ENCODE assay signal across 7 mouse cellular contexts in genomic region chr3:104790401-104790937, GRCm38 (mm10). TPM values are rescaled to one million over a fixed set of nuclear protein-coding genes. Genes with fewer than 3 reads are reported as not detected.
DNase-seq lines count a peak whose midpoint lies in the region; ATAC-seq and TF ChIP-seq lines count a peak whose summit lies in the region.

No protein-coding gene starts in this region.

- H3K27ac ChIP-seq in ES-E14 (ENCODE audit: insufficient read depth, low read depth, low read length, poor library complexity, severe bottlenecking): no peak overlapping the region
- peak overlapping the region; percentile 99 for H3K27ac ChIP-seq in brown adipose tissue, adult 24 weeks (replicated peaks; ENCODE audit: low read depth, low read length)
- H3K27ac ChIP-seq in heart, embryonic 13.5 days (replicated peaks): peak overlapping the region; percentile 95
- peak overlapping the region; percentile 85 for H3K27ac ChIP-seq in kidney, postnatal 0 days

- no peaks in the 10 kb centered on the region for H3K9me3 ChIP-seq in ES-E14 (ENCODE audit: control insufficient read depth, insufficient read depth, low read depth, low read length)
- H3K9me3 ChIP-seq in heart, embryonic 13.5 days: no peaks in the 10 kb centered on the region
- H3K9me3 ChIP-seq in kidney, postnatal 0 days (replicated peaks; ENCODE audit: low read length): no peaks in the 10 kb centered on the region

- H3K4me2 ChIP-seq in heart, embryonic 13.5 days: peak overlapping the region; percentile 96
- H3K4me2 ChIP-seq in kidney, postnatal 0 days (ENCODE audit: low read length): peak overlapping the region; percentile 71

- ATAC-seq in heart, embryonic 13.5 days (ENCODE audit: extremely low read depth, insufficient number of reproducible peaks, low FRiP score, low TSS enrichment): no peak
- peak; percentile 15 for ATAC-seq in kidney, postnatal 0 days (replicated peaks; ENCODE audit: low FRiP score, low read depth)

- no peak for DNase-seq in ES-E14 (ENCODE audit: low read depth, low spot score)
- DNase-seq in kidney, postnatal 0 days (ENCODE audit: low spot score): peak; percentile 82
- peak; percentile 50 to 56 for DNase-seq in lung, postnatal 4 days
- DNase-seq in yolk sac, embryonic 10.5 days (ENCODE audit: low spot score): peak; percentile 82
- no peak for DNase-seq in urinary bladder, postnatal 36 days (ENCODE audit: low spot score in 2 of 2)

- WGBS in heart, embryonic 13.5 days: 8% methylated on average over 6 of the region's 6 CpGs
- 10% methylated on average over 6 of the region's 6 CpGs for WGBS in kidney, postnatal 0 days

- in situ Hi-C loops in ES-E14 (cut with MboI; ENCODE audit: low sequenced_read_pairs in 2 of 2, unreplicated experiment in 2 of 2): no loop called here

- H3K36me3 ChIP-seq in ES-E14 (ENCODE audit: control insufficient read depth, insufficient read depth, low read length, poor library complexity, severe bottlenecking): peaks cover 24% of the 10 kb centered on the region
- peaks cover 47% of the 10 kb centered on the region for H3K36me3 ChIP-seq in heart, embryonic 13.5 days
- H3K36me3 ChIP-seq in kidney, postnatal 0 days (ENCODE audit: insufficient read depth, low read length): peaks cover 11% of the 10 kb centered on the region; the same call in 1 of the 2 replicates

- H3K4me1 ChIP-seq in ES-E14 (ENCODE audit: control insufficient read depth in 2 of 2, insufficient read depth in 2 of 2, low read length in 2 of 2, poor library complexity in 1 of 2): peaks cover 14 to 30% of the 10 kb centered on the region in 2 experiments
- H3K4me1 ChIP-seq in brown adipose tissue, adult 24 weeks (ENCODE audit: control insufficient read depth, insufficient read depth, insufficient read length, low read length): peaks cover 23% of the 10 kb centered on the region
- H3K4me1 ChIP-seq in heart, embryonic 13.5 days: peaks cover 71% of the 10 kb centered on the region
- peaks cover 43% of the 10 kb centered on the region for H3K4me1 ChIP-seq in kidney, postnatal 0 days (replicated peaks; ENCODE audit: insufficient read depth, low read length)

- H3K27me3 ChIP-seq in heart, embryonic 13.5 days (replicated peaks): no peaks in the 10 kb centered on the region
- no peaks in the 10 kb centered on the region for H3K27me3 ChIP-seq in kidney, postnatal 0 days (ENCODE audit: insufficient read depth, low read length)

- TF ChIP-seq CTCF in kidney, postnatal 0 days (IDR thresholded peaks at IDR 0.05; ENCODE audit: low read depth): no peak

- H3K4me3 ChIP-seq in ES-E14 (ENCODE audit: insufficient read depth in 1 of 2, low read depth in 1 of 2, low read length in 2 of 2, poor library complexity in 1 of 2, severe bottlenecking in 1 of 2): peak overlapping the region in 1 of 2 experiments; percentile 96; a peak in 1 of 4 replicates
- H3K4me3 ChIP-seq in brown adipose tissue, adult 24 weeks (ENCODE audit: insufficient read depth, low read depth, low read length): peak overlapping the region; percentile 92
- peak overlapping the region; percentile 87 for H3K4me3 ChIP-seq in heart, embryonic 13.5 days
- peak overlapping the region; percentile 67 for H3K4me3 ChIP-seq in kidney, postnatal 0 days (replicated peaks; ENCODE audit: low read depth, low read length)

- peak overlapping the region; percentile 76; the same call in 1 of the 2 replicates for H3K9ac ChIP-seq in ES-E14 (ENCODE audit: insufficient read depth, low read depth, low read length, poor library complexity, severe bottlenecking)
- H3K9ac ChIP-seq in heart, embryonic 13.5 days: peak overlapping the region; percentile 96
- peak overlapping the region; percentile 80; the same call in 1 of the 2 replicates for H3K9ac ChIP-seq in kidney, postnatal 0 days (ENCODE audit: low read depth, low read length)

TF ChIP-seq in ES-E14, 5 proteins besides CTCF, POLR2A, EP300 and RAD21:
- no peak for TF ChIP-seq ZNF384 (IDR thresholded peaks at IDR 0.05; ENCODE audit: low read depth, low read length)
- no peak for TF ChIP-seq ZC3H11A (IDR thresholded peaks at IDR 0.05; ENCODE audit: borderline replicate concordance, low read depth, low read length)

RNA-seq across cellular contexts. Expression of gene Rhoc, which starts 2.3 kb away (rescaled TPM):
- 70.9 and 99.9 TPM in 2 replicates for total RNA-seq in ES-E14 (2012; rRNA removed)
- 42.7 and 56.0 TPM in 2 replicates for polyA plus RNA-seq in brown adipose tissue, adult 24 weeks (2012; ENCODE audit: insufficient read depth, insufficient read length, missing spikeins)
- 192 and 225 TPM in 2 replicates for polyA plus RNA-seq in heart, embryonic 13.5 days (2015; fragmentation: Nextera tagmentation; extraction: Ambion mirVana)
- polyA plus RNA-seq in kidney, postnatal 0 days (2015; fragmentation: Nextera tagmentation; extraction: Ambion mirVana): 119 and 128 TPM in 2 replicates

RNA-seq across cellular contexts. Expression of gene Fam19a3, which starts 8.8 kb away (rescaled TPM):
- 0.13 and 0.16 TPM in 2 replicates for total RNA-seq in ES-E14 (2012; rRNA removed)
- polyA plus RNA-seq in brown adipose tissue, adult 24 weeks (2012; ENCODE audit: insufficient read depth, insufficient read length, missing spikeins): 0.24 and 0.25 TPM in 2 replicates
- polyA plus RNA-seq in heart, embryonic 13.5 days (2015; fragmentation: Nextera tagmentation; extraction: Ambion mirVana): 0.96 and 1.0 TPM in 2 replicates
- 0.07 and 0.10 TPM in 2 replicates for polyA plus RNA-seq in kidney, postnatal 0 days (2015; fragmentation: Nextera tagmentation; extraction: Ambion mirVana)

RNA-seq across cellular contexts. Expression of gene Ppm1j, which starts 9.6 kb away (rescaled TPM):
- total RNA-seq in ES-E14 (2012; rRNA removed): 25.7 and 49.6 TPM in 2 replicates
- polyA plus RNA-seq in brown adipose tissue, adult 24 weeks (2012; ENCODE audit: insufficient read depth, insufficient read length, missing spikeins): not detected in 2 replicates
- polyA plus RNA-seq in heart, embryonic 13.5 days (2015; fragmentation: Nextera tagmentation; extraction: Ambion mirVana): 36.6 and 38.7 TPM in 2 replicates
- 4.8 and 7.7 TPM in 2 replicates for polyA plus RNA-seq in kidney, postnatal 0 days (2015; fragmentation: Nextera tagmentation; extraction: Ambion mirVana)

RNA-seq across cellular contexts. Expression of gene Mov10, which starts 27.9 kb away (rescaled TPM):
- total RNA-seq in ES-E14 (2012; rRNA removed): 37.5 and 55.5 TPM in 2 replicates
- polyA plus RNA-seq in brown adipose tissue, adult 24 weeks (2012; ENCODE audit: insufficient read depth, insufficient read length, missing spikeins): 1.2 and 1.5 TPM in 2 replicates
- 37.1 and 47.6 TPM in 2 replicates for polyA plus RNA-seq in heart, embryonic 13.5 days (2015; fragmentation: Nextera tagmentation; extraction: Ambion mirVana)
- 38.4 and 42.6 TPM in 2 replicates for polyA plus RNA-seq in kidney, postnatal 0 days (2015; fragmentation: Nextera tagmentation; extraction: Ambion mirVana)

Comparison
In these comparisons a context has a peak if more than half of its experiments do, and no peak if none do; other contexts are left out.
1. DNase-seq: peak in kidney, postnatal 0 days (single experiment), lung, postnatal 4 days (2 of 2) and yolk sac, embryonic 10.5 days (single experiment); none in ES-E14 (single experiment) and urinary bladder, postnatal 36 days (0 of 2).
2. Peak in every context shown above with its lines, with median percentiles within 50 percentile points of each other: H3K9ac ChIP-seq.